Mouse (Mus musculus) ES-Bruce4 (cell line): ENCODE data around the gene Atp2b2.

Source experiments
- CTCF ChIP-seq: IDR thresholded peaks from one replicate; pipeline ENCODE4 v1.8.1; 2011; ENCODE audit warnings: low read depth, low read length
- EP300 ChIP-seq: IDR thresholded peaks from 2 replicates; pipeline ENCODE4 v1.6.1; 2011; ENCODE audit warnings: low read depth, low read length; ENCODE audit not compliant: insufficient read depth

DNA sequence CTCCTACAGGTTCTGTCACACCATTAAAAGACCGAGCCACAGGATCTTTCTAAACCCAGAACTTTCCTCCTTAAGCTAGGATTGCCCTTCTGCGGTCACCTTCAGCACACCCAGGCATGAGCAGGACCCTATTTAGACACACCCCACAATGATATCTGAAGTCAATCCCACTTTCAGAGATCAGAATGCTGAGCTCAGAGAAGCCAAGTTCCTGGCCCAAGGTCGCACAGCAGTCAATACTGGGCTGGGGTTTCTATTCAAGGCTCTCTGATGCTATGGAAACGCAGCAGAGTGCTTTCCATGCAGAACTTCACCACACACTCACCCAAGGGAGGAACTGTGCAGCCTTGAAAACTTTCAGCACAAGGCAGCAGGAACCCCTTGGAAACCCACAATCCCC lies 157.6 kb downstream of the Atp2b2 start:
- TF ChIP-seq CTCF, result no peak
- TF ChIP-seq EP300, result no peak
